Mouse (Mus musculus) spleen, postnatal 10 days (tissue): ENCODE measurements around the gene Arhgef2.

Source experiments
- DNase-seq, 2 experiments: peaks; one replicate each; pipeline ENCODE4 v3.0.0; 2021 to 2022; ENCODE audit warnings: low spot score in 2 of 2

The Arhgef2 gene

DNA sequence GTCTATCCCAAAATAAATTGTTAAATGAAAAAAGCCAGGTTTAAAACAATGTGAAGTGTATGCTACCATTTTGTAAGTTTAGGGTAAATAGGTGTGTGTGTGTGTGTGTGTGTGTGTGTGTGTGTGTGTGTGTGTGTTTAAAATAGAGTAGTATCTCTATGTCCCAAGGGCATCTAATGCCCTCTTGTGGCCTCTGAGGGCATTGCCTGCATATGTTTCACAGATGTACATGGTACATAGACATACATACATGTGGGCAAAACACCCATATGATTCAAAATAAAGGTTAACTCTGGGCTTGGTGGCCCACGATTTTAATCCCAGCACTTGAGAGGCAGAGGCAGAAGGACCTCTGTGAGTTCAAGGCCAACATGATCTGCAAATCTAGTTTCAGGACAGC, 34.9 kb downstream of the Arhgef2 start:
- DNase-seq = peak in 1 of 2 experiments; percentile 81

GRCm38 (mm10) chr3:88643078-88643477, 37.3 kb downstream of the Arhgef2 start:
- no peak for DNase-seq

DNA sequence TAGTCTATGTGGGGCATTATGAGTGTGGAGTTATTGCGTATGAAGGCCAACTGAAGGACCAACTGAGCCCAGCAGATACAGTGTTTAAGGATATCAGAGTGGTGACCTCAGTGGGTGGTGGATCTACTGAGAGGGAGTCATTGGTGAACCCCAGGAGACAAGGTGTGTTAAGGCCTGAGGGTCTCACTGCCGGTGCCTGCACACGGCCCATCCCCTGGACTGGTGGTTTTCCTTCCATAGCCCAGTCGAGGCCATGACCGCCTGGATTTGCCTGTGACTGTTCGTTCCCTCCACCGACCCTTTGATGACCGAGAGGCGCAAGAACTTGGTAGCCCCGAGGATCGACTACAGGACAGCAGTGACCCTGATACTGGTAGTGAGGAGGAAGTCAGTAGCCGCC, 40.2 kb downstream of the Arhgef2 start:
- no peak for DNase-seq

DNA sequence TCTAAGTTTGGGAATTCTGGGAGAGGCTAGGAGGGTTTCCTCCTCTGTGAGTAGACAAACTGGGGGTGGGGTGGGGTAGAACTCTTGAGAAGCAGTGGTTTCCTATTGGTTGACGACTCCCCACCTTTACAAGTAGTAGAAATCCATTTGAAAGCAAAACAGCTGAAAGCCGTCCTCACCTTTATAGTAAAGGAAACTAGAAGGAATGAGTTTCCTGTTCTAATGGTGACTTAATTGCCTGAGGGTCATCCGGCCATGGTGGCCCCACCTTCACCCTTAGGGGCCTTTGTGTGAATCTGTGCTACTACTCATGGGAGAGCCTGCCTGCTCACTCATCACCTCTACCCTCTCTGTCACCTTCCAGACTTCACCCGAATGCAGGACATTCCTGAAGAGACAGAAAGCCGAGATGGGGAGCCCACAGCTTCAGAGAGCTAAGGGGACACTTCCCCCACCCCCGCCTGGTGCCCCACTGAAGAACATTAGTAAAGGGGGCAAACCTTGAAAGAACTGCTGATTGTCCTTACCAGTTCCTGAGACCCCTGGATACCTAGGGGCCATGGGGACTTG, 40.7 kb downstream of the Arhgef2 start:
- no peak for DNase-seq

DNA sequence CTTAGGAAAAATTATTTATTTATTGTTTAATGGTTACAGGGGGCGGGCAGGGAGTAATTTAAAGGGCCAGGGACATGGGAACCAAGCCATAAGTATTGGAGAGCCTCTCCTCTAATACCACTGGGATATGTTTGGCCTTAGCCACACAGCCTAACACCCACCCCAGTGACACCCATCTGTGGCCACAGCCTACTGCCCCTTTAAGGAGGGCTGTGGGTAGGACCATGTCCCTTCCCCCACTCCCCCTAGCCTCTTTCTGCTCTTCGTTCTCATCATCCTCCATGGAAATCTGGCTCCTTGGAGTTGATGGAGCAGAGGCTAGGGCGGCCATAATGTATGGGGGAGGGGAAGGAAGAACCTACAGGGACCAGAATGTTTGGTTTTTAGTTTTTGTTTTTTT, 41.3 kb downstream of the Arhgef2 start:
- no peak for DNase-seq

GRCm38 (mm10) chr3:88647779-88648413, 42.1 kb downstream of the Arhgef2 start:
- DNase-seq = peak in 1 of 2 experiments; percentile 41

GRCm38 (mm10) chr3:88648452-88649168, 42.8 kb downstream of the Arhgef2 start:
- DNase-seq = no peak

DNA sequence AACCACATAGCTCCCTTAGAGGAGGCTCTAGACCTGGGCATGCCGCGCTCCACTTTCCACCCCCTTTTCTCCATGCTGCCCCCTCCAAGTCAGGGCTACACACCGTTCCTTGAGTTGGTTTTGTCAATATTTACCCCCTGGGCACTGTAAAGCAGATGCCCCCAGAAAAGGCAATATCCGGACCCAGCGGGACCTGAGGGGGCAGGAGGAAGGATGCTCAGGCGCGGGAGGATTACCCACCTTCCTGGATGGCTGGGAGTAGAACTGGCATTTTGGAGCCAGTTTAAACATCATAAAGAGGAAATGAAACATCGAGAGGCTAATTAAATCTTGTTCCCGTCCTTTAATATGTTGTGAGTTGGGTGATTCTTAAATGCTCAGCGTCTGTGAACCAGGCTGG, 43.4 kb downstream of the Arhgef2 start:
- no peak for DNase-seq

- DNase-seq = no peak
These were observed 44.2 kb downstream of the Arhgef2 start for GRCm38 (mm10) chr3:88649967-88650366.

DNA sequence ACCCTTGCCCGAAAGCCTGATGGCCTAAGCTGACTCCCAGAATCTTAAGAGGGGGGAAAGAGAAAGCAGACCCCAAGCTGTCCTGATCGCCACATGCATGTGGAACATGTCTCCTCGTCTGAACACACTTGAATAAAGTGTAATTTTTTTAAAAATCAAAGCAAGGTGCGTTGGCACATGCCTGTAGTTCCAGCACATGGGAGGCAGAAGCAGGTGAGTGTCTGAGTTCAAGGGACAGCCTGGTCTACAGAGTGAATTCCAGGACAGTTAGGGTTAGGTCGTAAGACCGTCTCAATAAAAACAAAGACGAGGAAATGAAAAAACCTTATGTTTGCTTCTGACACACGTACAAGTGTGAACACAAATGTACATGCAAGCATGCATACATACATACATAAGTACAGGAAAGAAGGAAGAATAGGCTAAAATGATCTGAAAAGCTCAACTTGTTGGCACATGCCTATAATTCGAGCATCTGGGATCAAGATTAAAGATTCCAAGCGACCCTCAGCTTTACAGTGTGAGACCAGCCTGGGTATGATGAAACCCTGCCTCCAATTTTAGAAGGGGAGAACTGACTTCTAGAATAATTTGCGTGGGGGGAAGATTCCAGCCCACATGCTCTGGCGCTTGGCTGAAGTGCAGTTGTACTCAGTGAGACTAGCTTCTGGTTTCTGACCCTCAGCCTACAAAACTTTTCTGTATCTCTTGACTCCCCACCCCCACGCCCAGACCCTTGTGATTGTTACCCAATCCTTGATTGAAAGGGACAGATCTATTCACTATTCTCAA, 45.1 kb downstream of the Arhgef2 start:
- no peak for DNase-seq

- DNase-seq = no peak
These were observed 46.2 kb downstream of the Arhgef2 start for GRCm38 (mm10) chr3:88651669-88652618.

DNA sequence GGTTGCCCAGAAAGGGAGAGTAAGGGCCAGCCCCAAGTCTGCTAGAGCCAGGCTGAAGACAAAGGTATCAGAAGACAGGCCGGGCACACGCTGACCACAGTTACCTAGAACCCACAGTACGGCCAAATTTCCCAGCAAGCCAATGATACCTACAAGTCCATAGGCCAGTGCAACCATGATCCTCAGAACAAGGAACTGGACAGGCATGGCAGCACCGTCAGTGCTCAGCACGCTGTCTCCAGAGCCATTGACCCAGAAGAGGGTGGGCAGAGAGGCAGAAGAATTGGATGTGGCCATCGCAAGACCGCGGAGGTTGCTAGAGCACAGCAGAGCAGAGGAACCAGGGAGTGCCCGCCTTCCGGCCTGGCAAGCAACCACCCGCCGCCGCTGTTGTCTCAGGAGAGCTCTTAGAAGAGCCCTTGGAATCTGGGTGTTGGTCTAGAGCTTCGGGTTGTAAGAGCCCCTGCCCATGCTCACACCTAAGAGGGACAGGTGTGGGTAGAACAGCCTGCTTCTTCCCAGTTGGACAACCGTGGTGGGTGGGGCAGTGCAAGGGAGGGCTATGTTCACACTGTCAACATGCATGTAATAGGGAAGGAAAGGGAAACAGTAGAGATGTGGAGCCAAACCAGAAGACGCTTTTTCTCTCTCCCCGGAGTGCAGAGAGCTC, 47.2 kb downstream of the Arhgef2 start, which contains the start of gene Rxfp4:
Rxfp4 (minus strand) TSS at position 297 of the 670 bp plus-strand sequence.
- DNase-seq = no peak

- no peak for DNase-seq
These were observed 48.0 kb downstream of the Arhgef2 start for GRCm38 (mm10) chr3:88653516-88654370.

DNA sequence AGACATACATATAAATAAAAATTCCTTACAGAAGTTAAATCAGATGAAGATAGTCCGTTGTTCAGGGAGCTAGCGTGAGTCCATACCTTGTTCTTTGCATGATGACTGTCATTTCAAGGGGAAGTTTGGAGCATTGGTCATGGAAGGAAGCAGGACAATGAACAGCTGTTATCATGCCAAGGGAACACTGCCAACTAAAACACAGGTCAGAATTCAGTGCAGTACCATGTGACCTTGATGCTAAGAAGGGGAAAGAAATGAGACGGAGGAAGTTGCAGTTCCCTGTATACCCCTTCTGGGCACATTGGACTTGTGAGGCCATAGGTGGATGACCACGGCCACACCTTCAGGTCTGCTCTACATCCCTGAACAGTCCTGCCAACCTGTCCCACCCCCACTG, 48.9 kb downstream of the Arhgef2 start:
- DNase-seq = no peak

DNA sequence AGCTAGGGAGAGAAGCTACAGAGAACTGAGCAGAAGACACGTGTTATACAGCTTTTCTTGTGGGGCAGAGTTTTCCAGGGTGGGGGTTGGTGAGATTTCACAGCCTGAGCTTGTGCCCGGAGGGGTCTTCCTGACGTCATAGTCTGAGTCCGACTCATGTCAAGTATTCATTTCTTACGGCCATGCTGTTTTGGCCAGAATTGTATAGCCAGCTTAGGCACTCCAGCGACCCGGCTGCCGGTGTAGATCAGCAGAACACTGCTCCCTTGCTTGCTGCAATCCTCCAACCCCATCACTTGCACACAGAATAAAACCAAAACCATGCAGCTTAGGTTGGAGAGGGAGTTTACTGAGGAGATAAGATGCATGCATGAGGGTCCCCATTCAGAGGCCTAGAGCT, 49.9 kb downstream of the Arhgef2 start:
- DNase-seq = no peak

GRCm38 (mm10) chr3:88658441-88659127, 52.8 kb downstream of the Arhgef2 start:
- no peak for DNase-seq

DNA sequence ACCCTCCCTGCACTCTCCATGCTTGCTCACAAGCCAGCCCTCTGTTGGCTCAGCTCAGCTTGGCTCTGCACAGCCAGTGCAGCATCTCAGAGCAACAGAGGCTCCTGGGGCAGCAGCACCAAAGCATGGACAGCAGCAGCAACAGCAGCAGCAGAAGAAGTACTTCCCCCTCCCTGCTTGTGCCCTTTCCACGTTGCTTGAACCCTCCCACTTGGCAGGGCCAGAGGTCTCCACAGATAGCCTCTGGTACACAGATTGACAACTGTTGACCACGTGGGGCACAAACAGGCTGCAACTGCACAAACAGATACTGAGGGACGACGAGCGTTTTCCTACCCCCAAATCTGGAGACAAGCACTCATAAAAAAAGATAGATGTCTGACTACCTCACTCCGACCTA, 54.0 kb downstream of the Arhgef2 start:
- no peak for DNase-seq

- DNase-seq = peak in 1 of 2 experiments; percentile 44
These were observed 58.3 kb downstream of the Arhgef2 start for GRCm38 (mm10) chr3:88664095-88664494.

DNA sequence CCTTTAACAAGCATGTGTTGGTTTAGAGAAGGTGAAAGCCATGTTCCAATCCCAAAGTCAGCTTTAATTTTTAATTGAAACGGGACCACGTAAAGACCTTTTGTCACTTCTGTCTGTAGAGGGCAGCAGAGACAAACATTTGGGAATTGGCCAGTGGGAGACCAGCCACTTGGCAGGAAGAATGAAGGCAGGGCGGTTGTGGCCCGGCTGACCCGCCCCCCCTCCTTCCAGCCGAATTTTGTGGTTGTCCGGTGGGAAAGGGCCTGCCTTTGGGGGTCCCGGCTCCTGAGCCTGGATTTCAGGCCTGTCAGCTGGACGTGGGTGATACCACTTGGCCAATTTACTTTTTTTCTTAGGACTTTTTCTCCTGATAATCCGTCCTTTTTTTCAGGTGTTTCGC, 71.6 kb downstream of the Arhgef2 start:
- peak; percentile 17 to 64 for DNase-seq
